Mouse (Mus musculus): ENCODE data around the gene Lmo4. TPM values are rescaled to one million over a fixed set of nuclear protein-coding genes. Genes with fewer than 3 reads are reported as not detected.

Gene Lmo4
- total RNA-seq (2014; rRNA removed; ENCODE audit: low replicate concordance), result 61.9 and 65.8 TPM in 2 replicates
- polyA plus RNA-seq (2015; fragmentation: Nextera tagmentation; extraction: Ambion mirVana), result 34.7 and 38.9 TPM in 2 replicates

DNA sequence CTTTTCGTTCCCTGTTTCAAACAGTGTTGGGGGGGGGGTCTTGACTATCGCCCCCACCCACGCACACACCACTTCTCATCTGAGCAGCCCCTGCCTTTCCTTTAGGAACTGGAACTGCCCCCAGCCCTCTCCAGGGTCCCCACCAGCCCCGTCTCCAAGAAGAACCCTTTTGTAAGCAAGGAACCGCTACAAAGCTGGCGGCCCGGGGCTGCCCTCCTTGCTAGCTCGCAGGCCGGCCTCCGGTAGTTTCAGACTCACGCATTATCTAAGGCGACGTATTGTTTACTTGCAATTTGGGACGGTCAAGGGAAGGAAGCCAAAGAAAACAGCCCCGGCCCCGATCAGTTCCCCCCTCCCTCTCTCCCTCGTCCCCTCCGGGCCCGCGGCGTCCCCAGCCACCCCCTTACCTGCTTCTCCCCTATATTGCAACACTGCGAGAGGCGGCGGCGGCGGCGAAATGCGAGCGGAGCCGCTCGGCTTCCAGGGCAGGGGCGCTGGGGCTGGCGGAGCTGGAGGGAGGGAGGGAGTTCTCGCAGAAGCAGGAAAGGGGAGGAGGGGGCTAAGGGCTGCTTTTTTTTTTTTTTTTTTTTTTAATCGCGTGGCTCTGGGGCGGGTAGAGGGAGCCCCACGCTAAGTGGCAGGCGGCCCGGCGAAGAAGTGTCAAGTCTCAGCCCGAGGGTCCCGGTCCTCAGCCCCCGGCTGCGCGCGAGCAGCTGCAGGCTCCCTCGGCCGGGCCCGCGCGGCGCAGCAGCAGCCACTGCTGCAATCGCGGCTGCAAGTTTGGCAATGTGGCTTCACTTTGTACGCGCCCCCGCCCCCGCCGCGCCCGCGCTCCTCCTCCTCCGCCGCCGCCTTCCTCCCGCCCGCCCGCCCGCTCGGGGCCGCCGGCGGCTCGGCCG lies at the start of gene Lmo4:
TSS of gene Lmo4 (minus strand) at position 808 of the 899 bp plus-strand sequence.
- Histone ChIP-seq H3K4me1 (ENCODE audit: control insufficient read depth, insufficient read depth) (peaks cover 13% of the 10 kb centered on the region), H3K9ac (replicated peaks; ENCODE audit: low read depth, low read length) (peak within 1 kb of the TSS; percentile 87), H3K4me2 (ENCODE audit: low read depth, low read length) (peak within 1 kb of the TSS; percentile 93), H3K36me3 (replicated peaks; ENCODE audit: control insufficient read depth, insufficient read depth, low read length) (no peaks in the 10 kb centered on the region; the same call in 1 of the 2 replicates), H3K27me3 (ENCODE audit: control insufficient read depth, insufficient read depth, low read length) (no peaks in the 10 kb centered on the region), H3K9me3 (replicated peaks; ENCODE audit: control insufficient read depth, low read length) (no peaks in the 10 kb centered on the region), H3K4me3 (ENCODE audit: low read depth, low read length) (peak within 1 kb of the TSS; percentile 70), H3K27ac (ENCODE audit: low read depth) (peak within 1 kb of the TSS; percentile 97)
- ATAC-seq (ENCODE audit: insufficient read depth, low read depth) (peak; percentile 80), DNase-seq (ENCODE audit: low spot score) (peak; percentile 78)
- TF ChIP-seq CTCF (IDR thresholded peaks at IDR 0.05; ENCODE audit: low read depth) (no peak), EP300 (IDR thresholded peaks at IDR 0.05; ENCODE audit: low read depth) (no peak)
- under 1% methylated on average over 46 of the region's 76 CpGs for WGBS

DNA sequence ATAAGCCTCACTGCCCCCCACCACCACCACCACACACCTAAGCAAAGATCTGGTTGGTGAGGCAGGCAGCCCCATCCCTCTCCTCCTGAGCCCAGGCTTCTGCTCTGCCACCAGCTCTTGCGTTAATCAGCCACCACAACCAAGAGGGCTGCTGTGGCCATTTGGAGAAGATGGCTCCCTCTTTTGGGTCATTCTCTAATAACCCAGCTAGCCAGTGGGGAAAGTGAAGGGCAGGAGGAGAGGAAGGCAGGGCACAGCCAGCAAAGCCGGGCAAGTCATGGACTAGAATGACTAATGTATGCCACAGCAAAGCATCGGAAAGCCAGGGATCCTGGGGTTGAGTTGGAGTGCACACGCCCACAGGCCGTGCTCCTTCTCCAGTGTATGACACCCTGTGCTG lies 49.3 kb upstream of the Lmo4 start:
- no peaks in the 10 kb centered on the region for H3K27me3 ChIP-seq (ENCODE audit: control insufficient read depth, insufficient read depth, low read length)
- no peaks in the 10 kb centered on the region; the same call in 1 of the 2 replicates for H3K4me1 ChIP-seq (ENCODE audit: control insufficient read depth, insufficient read depth)
- ATAC-seq (ENCODE audit: insufficient read depth, low read depth), result no peak
- no peak overlapping the region for H3K27ac ChIP-seq (ENCODE audit: low read depth)
- no peak for DNase-seq (ENCODE audit: low spot score)
- no peaks in the 10 kb centered on the region for H3K9me3 ChIP-seq (replicated peaks; ENCODE audit: control insufficient read depth, low read length)
- 86% methylated on average over 5 of the region's 5 CpGs for WGBS
- H3K4me2 ChIP-seq (ENCODE audit: low read depth, low read length), result no peak overlapping the region
- no peak overlapping the region for H3K4me3 ChIP-seq (ENCODE audit: low read depth, low read length)
- no peak overlapping the region for H3K9ac ChIP-seq (replicated peaks; ENCODE audit: low read depth, low read length)
- no peaks in the 10 kb centered on the region for H3K36me3 ChIP-seq (replicated peaks; ENCODE audit: control insufficient read depth, insufficient read depth, low read length)
- no peak for TF ChIP-seq EP300 (IDR thresholded peaks at IDR 0.05; ENCODE audit: low read depth)
- no peak for TF ChIP-seq CTCF (IDR thresholded peaks at IDR 0.05; ENCODE audit: low read depth)

DNA sequence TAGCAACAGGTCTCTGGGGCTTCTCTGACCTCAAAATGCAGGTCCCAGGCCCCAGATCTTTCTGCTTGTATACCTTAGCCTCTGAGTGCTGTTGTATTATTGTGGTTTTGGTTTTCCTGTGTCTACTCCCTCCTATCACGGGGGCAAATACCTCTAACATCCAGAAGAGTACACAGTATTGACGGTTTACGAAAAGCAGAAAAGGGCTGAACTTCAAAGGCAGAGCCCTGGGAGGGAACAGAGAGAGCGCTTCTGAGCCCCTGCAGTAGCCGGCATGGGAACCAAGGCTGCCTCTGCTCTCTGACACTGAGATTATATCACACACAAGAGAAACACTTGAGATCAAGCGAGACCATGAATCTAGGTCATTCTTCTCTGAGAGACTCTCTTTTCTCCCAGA lies 48.0 kb upstream of the Lmo4 start:
- ATAC-seq (ENCODE audit: insufficient read depth, low read depth), result no peak

DNA sequence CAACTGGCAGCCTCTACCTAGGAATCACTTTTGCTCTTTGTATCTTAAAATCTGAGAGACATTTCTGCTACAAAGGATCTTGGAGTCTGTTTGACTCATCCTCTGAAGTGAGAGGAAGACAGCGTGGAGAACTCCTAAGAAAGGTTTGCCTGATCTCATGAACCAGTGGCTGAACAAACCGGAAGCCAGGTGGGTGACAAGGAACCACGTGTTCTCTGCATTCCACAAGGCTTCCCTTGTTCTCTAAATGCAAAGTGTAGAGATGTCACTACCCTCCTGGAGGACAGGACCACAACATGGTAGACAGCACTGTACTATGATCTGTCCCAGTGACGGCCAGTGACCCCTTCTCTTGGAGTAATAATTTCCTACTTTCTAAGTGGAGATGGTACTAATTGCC lies 47.1 kb upstream of the Lmo4 start:
- Histone ChIP-seq H3K4me2 (ENCODE audit: low read depth, low read length) (no peak overlapping the region), H3K9ac (replicated peaks; ENCODE audit: low read depth, low read length) (no peak overlapping the region), H3K9me3 (replicated peaks; ENCODE audit: control insufficient read depth, low read length) (no peaks in the 10 kb centered on the region), H3K27me3 (ENCODE audit: control insufficient read depth, insufficient read depth, low read length) (no peaks in the 10 kb centered on the region), H3K27ac (ENCODE audit: low read depth) (no peak overlapping the region), H3K4me3 (ENCODE audit: low read depth, low read length) (no peak overlapping the region), H3K36me3 (replicated peaks; ENCODE audit: control insufficient read depth, insufficient read depth, low read length) (no peaks in the 10 kb centered on the region), H3K4me1 (ENCODE audit: control insufficient read depth, insufficient read depth) (no peaks in the 10 kb centered on the region)
- DNase-seq (ENCODE audit: low spot score) (no peak), ATAC-seq (ENCODE audit: insufficient read depth, low read depth) (no peak)
- WGBS, result 70% methylated on average over 4 of the region's 4 CpGs
- no peak for TF ChIP-seq CTCF (IDR thresholded peaks at IDR 0.05; ENCODE audit: low read depth)
- TF ChIP-seq EP300 (IDR thresholded peaks at IDR 0.05; ENCODE audit: low read depth), result no peak

More for the DNA sequence above, 48.0 kb upstream of the Lmo4 start:
- Histone ChIP-seq H3K27ac (ENCODE audit: low read depth) (no peak overlapping the region; the same call in 1 of the 2 replicates), H3K4me1 (ENCODE audit: control insufficient read depth, insufficient read depth) (no peaks in the 10 kb centered on the region), H3K27me3 (ENCODE audit: control insufficient read depth, insufficient read depth, low read length) (no peaks in the 10 kb centered on the region), H3K9ac (replicated peaks; ENCODE audit: low read depth, low read length) (no peak overlapping the region), H3K4me2 (ENCODE audit: low read depth, low read length) (no peak overlapping the region), H3K36me3 (replicated peaks; ENCODE audit: control insufficient read depth, insufficient read depth, low read length) (no peaks in the 10 kb centered on the region), H3K9me3 (replicated peaks; ENCODE audit: control insufficient read depth, low read length) (no peaks in the 10 kb centered on the region), H3K4me3 (ENCODE audit: low read depth, low read length) (no peak overlapping the region)
- 60% methylated on average over 6 of the region's 6 CpGs for WGBS
- no peak for TF ChIP-seq CTCF (IDR thresholded peaks at IDR 0.05; ENCODE audit: low read depth)
- no peak for TF ChIP-seq EP300 (IDR thresholded peaks at IDR 0.05; ENCODE audit: low read depth)
- DNase-seq (ENCODE audit: low spot score), result no peak

DNA sequence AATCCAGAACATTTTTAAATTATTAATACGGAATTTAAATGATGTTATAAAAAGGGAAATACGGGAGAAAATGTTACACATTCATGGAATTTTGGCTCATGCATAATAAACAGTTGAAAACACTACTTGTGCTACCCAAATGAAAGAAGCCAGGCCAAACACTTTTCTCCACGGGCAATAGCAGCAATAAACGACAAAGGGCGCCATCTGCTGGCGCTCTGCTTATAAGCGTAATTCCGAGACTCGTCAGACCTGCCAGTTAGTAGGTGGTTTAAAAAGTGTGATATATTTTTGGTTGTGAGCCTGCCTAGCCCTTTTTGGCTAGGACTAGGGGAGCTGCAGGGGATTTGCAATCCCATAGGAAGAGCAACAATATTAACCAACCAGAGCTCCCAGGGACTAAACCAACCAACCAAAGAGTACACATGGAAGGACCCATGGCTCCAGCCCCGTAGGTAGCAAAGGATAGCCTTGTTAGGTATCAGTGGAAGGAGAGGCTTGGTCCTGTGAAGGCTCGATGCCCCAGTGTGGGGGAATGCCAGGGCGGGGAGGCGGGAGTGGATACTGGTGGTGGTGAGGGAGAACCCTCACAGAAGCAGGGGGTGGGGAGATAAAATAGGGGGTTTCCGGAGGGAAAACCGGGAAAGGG lies 37.1 kb upstream of the Lmo4 start:
- no peak overlapping the region for H3K9ac ChIP-seq (replicated peaks; ENCODE audit: low read depth, low read length)
- H3K4me1 ChIP-seq (ENCODE audit: control insufficient read depth, insufficient read depth), result no peaks in the 10 kb centered on the region
- H3K27me3 ChIP-seq (ENCODE audit: control insufficient read depth, insufficient read depth, low read length), result no peaks in the 10 kb centered on the region
- no peaks in the 10 kb centered on the region for H3K9me3 ChIP-seq (replicated peaks; ENCODE audit: control insufficient read depth, low read length)
- H3K4me3 ChIP-seq (ENCODE audit: low read depth, low read length), result no peak overlapping the region
- ATAC-seq (ENCODE audit: insufficient read depth, low read depth) (no peak), DNase-seq (ENCODE audit: low spot score) (peak; percentile 57)
- WGBS, result 21% methylated on average over 15 of the region's 15 CpGs
- no peaks in the 10 kb centered on the region for H3K36me3 ChIP-seq (replicated peaks; ENCODE audit: control insufficient read depth, insufficient read depth, low read length)
- TF ChIP-seq CTCF (IDR thresholded peaks at IDR 0.05; ENCODE audit: low read depth) (peak; percentile 82), EP300 (IDR thresholded peaks at IDR 0.05; ENCODE audit: low read depth) (no peak)
- no peak overlapping the region for H3K4me2 ChIP-seq (ENCODE audit: low read depth, low read length)
- H3K27ac ChIP-seq (ENCODE audit: low read depth), result no peak overlapping the region

Measured in heart, postnatal 0 days (tissue).